Mouse (Mus musculus) limb, embryonic 10.5 days (tissue): ENCODE results near the gene Cycs. TPM values are rescaled to one million over a fixed set of nuclear protein-coding genes. Genes with fewer than 3 reads are reported as not detected.

Experiments
- DNase-seq: peaks from one replicate; pipeline ENCODE4 v3.0.0-alpha.2; 2017; ENCODE audit warnings: low spot score
- H3K27ac ChIP-seq: fragments of 300-500 bp; sonication (generic); 2 replicates; pipeline ENCODE4 v1.5.1; 2016; ENCODE audit warnings: mild to moderate bottlenecking
- H3K27me3 ChIP-seq: fragments of 300-500 bp; sonication (generic); 2 replicates; pipeline ENCODE4 v1.6.1; 2016; ENCODE audit warnings: low read depth, mild to moderate bottlenecking; ENCODE audit not compliant: poor library complexity, severe bottlenecking
- H3K36me3 ChIP-seq: fragments of 300-500 bp; sonication (generic); 2 replicates; pipeline ENCODE4 v1.6.1; 2016; ENCODE audit warnings: mild to moderate bottlenecking, moderate library complexity
- H3K4me1 ChIP-seq: fragments of 300-500 bp; sonication (generic); 2 replicates; pipeline ENCODE4 v1.6.1; 2016
- H3K4me3 ChIP-seq: fragments of 300-500 bp; sonication (generic); 2 replicates; pipeline ENCODE4 v1.5.1; 2016; ENCODE audit warnings: mild to moderate bottlenecking, moderate library complexity
- H3K9me3 ChIP-seq: fragments of 300-500 bp; sonication (generic); replicated peaks from 2 replicates; pipeline ENCODE4 v1.6.1; 2016; ENCODE audit warnings: mild to moderate bottlenecking
- WGBS: fragments of 180-500 bp; shearing (Covaris S2); methylation state at CpG from one replicate; pipeline ENCODE4 v1.1.7; 2016; 5-methylcytosine and 5-hydroxymethylcytosine counted together
- polyA plus RNA-seq: library from polyadenylated mRNA; unstranded; fragments of >200 nt; fragmentation: Nextera tagmentation; extraction: Ambion mirVana; gene quantifications from 2 replicates; pipeline ENCODE4 v1.2.1, GENCODE M21; 2016

The Cycs gene
- polyA plus RNA-seq, 1 experiment from 2014 or later = 80.1 TPM

GRCm38 (mm10) chr6:50535346-50535745 is 31.0 kb downstream of the Cycs start:
- WGBS = 92% methylated on average over 3 of the region's 3 CpGs
- no peak for DNase-seq
- no peaks in the 10 kb centered on the region for H3K27me3 ChIP-seq
- H3K9me3 ChIP-seq = no peaks in the 10 kb centered on the region
- H3K36me3 ChIP-seq = no peaks in the 10 kb centered on the region
- no peak overlapping the region for H3K4me3 ChIP-seq
- no peak overlapping the region for H3K27ac ChIP-seq
- peaks cover 24% of the 10 kb centered on the region for H3K4me1 ChIP-seq

DNA sequence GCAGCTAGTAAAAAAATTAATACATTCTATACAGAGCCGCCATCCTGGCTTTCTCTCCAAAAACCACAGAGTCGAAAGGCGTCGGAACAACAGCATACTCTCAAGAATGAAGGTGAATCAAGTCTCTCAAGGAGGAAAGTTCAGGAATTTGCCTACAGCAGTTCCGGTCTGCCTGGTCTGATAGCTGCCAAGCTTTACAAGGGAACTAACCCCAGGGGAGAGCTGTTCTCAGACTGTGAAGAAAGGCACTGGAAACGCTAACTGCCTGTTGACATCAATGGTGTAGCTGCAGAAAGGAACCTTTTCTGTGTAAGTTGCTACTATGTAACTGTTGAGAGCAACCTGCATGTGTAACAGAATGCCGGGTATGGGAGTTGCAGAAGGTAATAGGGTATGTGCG is 34.4 kb downstream of the Cycs start:
- 83% methylated on average over 8 of the region's 8 CpGs for WGBS
- no peaks in the 10 kb centered on the region for H3K9me3 ChIP-seq
- no peak for DNase-seq
- peaks cover 28% of the 10 kb centered on the region for H3K4me1 ChIP-seq
- H3K4me3 ChIP-seq = no peak overlapping the region
- no peaks in the 10 kb centered on the region for H3K36me3 ChIP-seq
- no peak overlapping the region for H3K27ac ChIP-seq
- H3K27me3 ChIP-seq = no peaks in the 10 kb centered on the region

DNA sequence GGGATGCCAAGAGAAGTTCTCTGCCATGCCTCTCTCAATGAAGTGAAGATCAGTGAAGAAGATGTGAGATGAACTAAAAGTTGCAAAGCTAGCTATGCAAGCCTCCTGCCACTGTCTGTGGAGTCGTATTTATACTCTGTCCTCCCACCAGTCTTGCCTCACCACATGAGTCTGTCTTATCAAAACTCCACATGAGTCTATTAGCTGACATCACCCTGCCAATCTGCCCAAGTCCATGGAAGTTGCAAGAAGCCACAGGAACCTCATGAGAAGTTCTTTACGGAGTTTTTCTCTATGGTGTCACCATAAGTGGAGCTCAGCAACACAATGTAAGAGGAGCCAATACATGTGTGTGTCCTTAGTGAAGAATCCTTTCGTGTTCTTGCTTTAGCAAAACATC is 35.3 kb downstream of the Cycs start:
- no peaks in the 10 kb centered on the region for H3K27me3 ChIP-seq
- no peak overlapping the region for H3K27ac ChIP-seq

DNA sequence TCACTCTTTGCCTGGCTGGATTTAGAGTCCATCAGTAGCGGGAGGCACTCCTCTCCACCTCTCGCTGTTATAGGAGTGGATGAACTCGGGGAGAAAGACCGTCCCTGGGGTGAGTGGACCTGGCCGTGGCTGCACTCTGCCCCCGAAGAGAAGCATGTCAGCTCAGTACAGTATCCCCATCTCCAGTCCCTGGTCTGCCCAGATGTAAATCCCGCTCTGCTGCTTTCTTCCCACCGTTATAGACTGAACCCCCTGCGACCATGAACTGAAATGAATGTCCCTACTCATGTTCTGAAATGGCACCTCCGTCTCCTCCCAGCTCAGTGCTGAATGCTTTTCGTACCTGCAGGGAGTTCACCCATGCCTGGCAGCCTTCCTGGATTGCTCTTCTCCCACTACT is 37.1 kb downstream of the Cycs start:
- H3K9me3 ChIP-seq = no peaks in the 10 kb centered on the region
- WGBS = 91% methylated on average over 11 of the region's 11 CpGs
- no peaks in the 10 kb centered on the region for H3K36me3 ChIP-seq
- no peak for DNase-seq
- H3K4me3 ChIP-seq = no peak overlapping the region
- H3K27ac ChIP-seq = no peak overlapping the region
- H3K4me1 ChIP-seq = peaks cover 18% of the 10 kb centered on the region
- no peaks in the 10 kb centered on the region for H3K27me3 ChIP-seq

More for the DNA sequence above, 35.3 kb downstream of the Cycs start:
- no peaks in the 10 kb centered on the region for H3K9me3 ChIP-seq
- peaks cover 21% of the 10 kb centered on the region for H3K4me1 ChIP-seq
- H3K36me3 ChIP-seq = no peaks in the 10 kb centered on the region
- H3K4me3 ChIP-seq = no peak overlapping the region
- no peak for DNase-seq
- 80% methylated on average over 3 of the region's 3 CpGs for WGBS

DNA sequence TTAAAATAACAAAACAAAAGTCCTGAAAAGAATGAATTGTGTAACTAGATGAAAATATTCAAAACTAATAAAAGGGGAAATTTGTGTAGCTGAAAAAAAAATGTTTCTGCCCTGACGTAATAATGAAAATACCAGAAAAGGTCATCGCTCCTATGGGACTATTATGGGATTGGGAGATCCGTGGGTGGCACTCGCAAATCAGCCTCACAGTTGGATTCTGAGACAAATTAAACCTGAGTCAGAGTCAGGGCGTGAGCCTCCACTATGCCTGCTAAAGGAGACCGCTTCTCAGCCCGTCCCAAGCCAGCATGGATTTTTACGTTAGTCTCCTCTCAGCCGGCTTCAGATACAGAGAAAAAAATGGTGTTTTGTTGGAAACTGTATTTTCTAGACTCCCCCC is 38.9 kb downstream of the Cycs start:
- Histone ChIP-seq H3K4me1 (peaks cover 18% of the 10 kb centered on the region), H3K27ac (no peak overlapping the region), H3K9me3 (no peaks in the 10 kb centered on the region), H3K4me3 (no peak overlapping the region), H3K36me3 (no peaks in the 10 kb centered on the region), H3K27me3 (no peaks in the 10 kb centered on the region)
- WGBS = 77% methylated on average over 9 of the region's 9 CpGs
- DNase-seq = no peak

GRCm38 (mm10) chr6:50526597-50527024 is 39.7 kb downstream of the Cycs start:
- Histone ChIP-seq H3K4me1 (peaks cover 14% of the 10 kb centered on the region), H3K27me3 (no peaks in the 10 kb centered on the region), H3K36me3 (no peaks in the 10 kb centered on the region), H3K27ac (no peak overlapping the region), H3K4me3 (no peak overlapping the region), H3K9me3 (no peaks in the 10 kb centered on the region)
- peak; percentile 71 for DNase-seq
- 35% methylated on average over 7 of the region's 7 CpGs for WGBS

DNA sequence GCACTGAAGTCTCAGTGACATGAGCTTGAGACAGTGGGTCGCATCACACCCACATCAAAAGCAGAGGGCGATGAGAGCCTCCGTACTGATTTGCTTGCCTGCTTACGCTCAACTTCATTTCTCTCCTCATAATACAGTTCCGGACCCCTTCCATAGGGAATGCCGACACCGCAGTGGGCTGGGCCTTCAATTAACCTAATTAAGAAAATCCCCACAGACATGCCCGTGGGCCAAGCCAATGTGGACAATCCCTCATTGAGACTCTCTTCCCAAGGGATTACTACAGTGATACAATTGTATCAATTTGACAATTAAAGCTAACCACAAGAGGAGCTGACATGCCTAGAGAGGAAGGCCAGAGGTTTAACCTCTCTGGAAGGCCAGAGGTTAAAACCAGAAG is 40.5 kb downstream of the Cycs start:
- DNase-seq = no peak
- Histone ChIP-seq H3K27me3 (no peaks in the 10 kb centered on the region), H3K9me3 (no peaks in the 10 kb centered on the region), H3K36me3 (no peaks in the 10 kb centered on the region), H3K27ac (no peak overlapping the region), H3K4me3 (no peak overlapping the region), H3K4me1 (peaks cover 8% of the 10 kb centered on the region; the same call in 1 of the 2 replicates)
- 87% methylated on average over 8 of the region's 8 CpGs for WGBS

- peaks cover 4% of the 10 kb centered on the region; the same call in 1 of the 2 replicates for H3K4me1 ChIP-seq
- no peaks in the 10 kb centered on the region for H3K36me3 ChIP-seq
- WGBS = 97% methylated on average over 10 of the region's 10 CpGs
- no peaks in the 10 kb centered on the region for H3K9me3 ChIP-seq
- no peak for DNase-seq
- no peak overlapping the region for H3K4me3 ChIP-seq
- H3K27me3 ChIP-seq = no peaks in the 10 kb centered on the region
- H3K27ac ChIP-seq = no peak overlapping the region
Measured at GRCm38 (mm10) chr6:50524261-50524896, 42.0 kb downstream of the Cycs start.

GRCm38 (mm10) chr6:50522772-50523171 is 43.6 kb downstream of the Cycs start:
- no peak overlapping the region for H3K4me3 ChIP-seq
- H3K9me3 ChIP-seq = no peaks in the 10 kb centered on the region
- H3K4me1 ChIP-seq = peaks cover 4% of the 10 kb centered on the region; the same call in 1 of the 2 replicates
- no peaks in the 10 kb centered on the region for H3K27me3 ChIP-seq
- H3K36me3 ChIP-seq = no peaks in the 10 kb centered on the region
- no peak overlapping the region for H3K27ac ChIP-seq
- 95% methylated on average over 7 of the region's 7 CpGs for WGBS
- DNase-seq = no peak

GRCm38 (mm10) chr6:50521532-50522135 is 44.7 kb downstream of the Cycs start:
- Histone ChIP-seq H3K27ac (no peak overlapping the region), H3K4me3 (no peak overlapping the region), H3K36me3 (no peaks in the 10 kb centered on the region), H3K9me3 (no peaks in the 10 kb centered on the region), H3K27me3 (no peaks in the 10 kb centered on the region), H3K4me1 (no peaks in the 10 kb centered on the region)
- 68% methylated on average over 7 of the region's 7 CpGs for WGBS
- DNase-seq = no peak

DNA sequence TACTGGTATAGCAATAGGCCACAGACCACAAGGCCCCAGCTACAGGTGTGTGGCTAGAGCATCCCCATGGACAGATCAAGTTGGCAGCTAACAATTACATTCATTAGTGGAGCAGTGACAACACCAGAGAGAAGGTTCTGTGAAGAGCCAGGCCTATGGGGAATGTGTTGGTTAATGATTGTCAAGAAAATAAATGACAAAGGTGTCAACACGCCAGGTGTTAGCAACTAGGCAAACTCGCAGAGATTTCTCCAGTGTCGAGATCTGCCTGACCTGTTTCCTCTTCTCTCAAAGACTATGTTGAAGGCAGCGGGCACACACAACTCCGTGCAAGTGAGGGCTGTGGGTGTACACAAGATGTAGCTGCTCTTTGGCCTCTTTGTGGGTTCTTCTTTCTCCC is 46.2 kb downstream of the Cycs start:
- 84% methylated on average over 5 of the region's 5 CpGs for WGBS
- H3K27me3 ChIP-seq = no peaks in the 10 kb centered on the region

GRCm38 (mm10) chr6:50518371-50518770 is 48.0 kb downstream of the Cycs start:
- no peak for DNase-seq
- H3K36me3 ChIP-seq = no peaks in the 10 kb centered on the region
- no peaks in the 10 kb centered on the region for H3K4me1 ChIP-seq
- no peak overlapping the region for H3K27ac ChIP-seq
- H3K4me3 ChIP-seq = no peak overlapping the region
- no peaks in the 10 kb centered on the region for H3K9me3 ChIP-seq
- 91% methylated on average over 5 of the region's 5 CpGs for WGBS
- H3K27me3 ChIP-seq = no peaks in the 10 kb centered on the region

More for the DNA sequence above, 46.2 kb downstream of the Cycs start:
- Histone ChIP-seq H3K4me3 (no peak overlapping the region), H3K36me3 (no peaks in the 10 kb centered on the region), H3K4me1 (no peaks in the 10 kb centered on the region), H3K27ac (no peak overlapping the region), H3K9me3 (no peaks in the 10 kb centered on the region)
- no peak for DNase-seq
